Mouse (Mus musculus) C2C12 (cell line): Measurements from ENCODE around the gene Psmb2.

Experiments
- MYOG ChIP-seq: IDR thresholded peaks from one replicate; pipeline ENCODE4 v1.6.1; 2011; ENCODE audit not compliant: control insufficient read depth, insufficient read length; ENCODE audit errors: extremely low read depth
- USF1 ChIP-seq: IDR thresholded peaks from one replicate; pipeline ENCODE4 v1.6.1; 2011; ENCODE audit warnings: low read depth, mild to moderate bottlenecking, control low read depth, moderate library complexity

GRCm38 (mm10) chr4:126689457-126689856 is 12.0 kb downstream of the Psmb2 start:
- TF ChIP-seq MYOG: no peak
- no peak for TF ChIP-seq USF1
